23 mouse cellular contexts compared by ENCODE assay signal in the genomic region with DNA sequence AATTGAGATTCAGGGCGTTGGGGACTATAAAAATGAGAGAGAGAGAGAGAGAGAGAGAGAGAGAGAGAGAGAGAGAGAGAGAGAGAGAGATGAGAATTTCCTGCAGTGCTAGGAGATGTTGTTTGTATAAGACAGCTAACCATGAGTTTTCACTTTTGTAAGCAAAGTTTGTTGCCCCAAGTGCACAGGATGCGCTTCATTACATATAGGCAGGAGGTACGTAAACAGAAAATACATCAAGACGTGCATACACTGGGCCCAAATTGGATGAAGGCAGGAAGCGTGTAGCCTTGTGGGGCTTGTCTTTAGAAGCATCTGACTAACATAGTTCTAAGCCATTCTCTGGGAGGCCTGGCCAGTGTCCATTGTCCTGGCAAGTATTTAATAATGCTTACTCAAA. TPM values are rescaled to one million over a fixed set of nuclear protein-coding genes. Genes with fewer than 3 reads are reported as not detected.
A peak's percentile ranks its signal among the peaks of the same experiment; 100 is the strongest.
DNase-seq lines count a peak whose midpoint lies in the region; ATAC-seq lines count a peak whose summit lies in the region.
"Had no signal": no experiment of that assay in that cellular context is flagged by ENCODE, and none has a peak within 500 bp of the region (broad histone marks: within the 10 kb centered on the region; RNA-seq: fewer than 3 reads in every experiment).

No protein-coding gene starts in this region.

- WGBS in midbrain, embryonic 16.5 days: 86% methylated on average over 5 of the region's 5 CpGs

- H3K4me3 ChIP-seq in midbrain, embryonic 16.5 days (ENCODE audit: low read depth, low read length): no peak overlapping the region
- H3K4me3 ChIP-seq: embryonic facial prominence, embryonic 15.5 days; erythroblast, embryonic 14.5 days; forebrain, embryonic 15.5 days; heart, embryonic 10.5 days; hindbrain, embryonic 12.5 days had no signal

- no peaks in the 10 kb centered on the region for H3K9me3 ChIP-seq in midbrain, embryonic 16.5 days (replicated peaks; ENCODE audit: control insufficient read depth, low read length, poor library complexity, severe bottlenecking)
- H3K9me3 ChIP-seq: embryonic facial prominence, embryonic 15.5 days; forebrain, embryonic 15.5 days; heart, embryonic 10.5 days; hindbrain, embryonic 12.5 days had no signal

- H3K4me2 ChIP-seq in midbrain, embryonic 16.5 days (ENCODE audit: low read length): no peak overlapping the region
- H3K4me2 ChIP-seq: embryonic facial prominence, embryonic 15.5 days; forebrain, embryonic 15.5 days; hindbrain, embryonic 12.5 days had no signal

- peak; percentile 56 for DNase-seq in thymus, postnatal 14 days
- no peak for DNase-seq in thymus, adult 18-20 months
- DNase-seq in T-cell, adult 2 months (ENCODE audit: low spot score): peak; percentile 70
- DNase-seq in naive thymus-derived CD4-positive, alpha-beta T cell, adult 2 months (ENCODE audit: low read depth): peak; percentile 77
- DNase-seq in kidney, postnatal 25 days: no peak
- no peak for DNase-seq in kidney, adult 11 months
- DNase-seq: adrenal gland, postnatal 10 days; cerebellum, adult 11 months; cerebellum, adult 8-10 months; cerebellum, postnatal 14 days; embryo, embryonic 11 days; gastrocnemius, postnatal 36 days; heart, adult 11 months; heart, postnatal 10 days; heart, postnatal 4 days had no signal

- no peak overlapping the region for H3K27ac ChIP-seq in midbrain, embryonic 16.5 days (ENCODE audit: low read length)
- H3K27ac ChIP-seq: embryonic facial prominence, embryonic 15.5 days; forebrain, embryonic 15.5 days; heart, embryonic 10.5 days; hindbrain, embryonic 12.5 days had no signal

- H3K27me3 ChIP-seq in midbrain, embryonic 16.5 days (ENCODE audit: control insufficient read depth, insufficient read depth, low read depth, low read length): no peaks in the 10 kb centered on the region
- H3K27me3 ChIP-seq: embryonic facial prominence, embryonic 15.5 days; forebrain, embryonic 15.5 days; hindbrain, embryonic 12.5 days had no signal

- H3K9ac ChIP-seq in midbrain, embryonic 16.5 days (ENCODE audit: low read depth, low read length): no peak overlapping the region
- H3K9ac ChIP-seq: embryonic facial prominence, embryonic 15.5 days; forebrain, embryonic 15.5 days; hindbrain, embryonic 12.5 days had no signal

- no peaks in the 10 kb centered on the region for H3K36me3 ChIP-seq in midbrain, embryonic 16.5 days (ENCODE audit: control insufficient read depth, insufficient read depth, low read length)
- H3K36me3 ChIP-seq: embryonic facial prominence, embryonic 15.5 days; forebrain, embryonic 15.5 days; heart, embryonic 10.5 days; hindbrain, embryonic 12.5 days had no signal

- no peak for ATAC-seq in midbrain, embryonic 16.5 days
- ATAC-seq: forebrain, embryonic 15.5 days; hindbrain, embryonic 16.5 days had no signal

- peaks cover 5% of the 10 kb centered on the region; the same call in 1 of the 2 replicates for H3K4me1 ChIP-seq in midbrain, embryonic 16.5 days (ENCODE audit: control insufficient read depth, insufficient read depth, low read length)
- H3K4me1 ChIP-seq: hindbrain, embryonic 12.5 days had no signal

RNA-seq across cellular contexts. Expression of a gene that starts 25.3 kb away (rescaled TPM):
- 2.9 and 6.4 TPM in 2 replicates for polyA plus RNA-seq in midbrain, embryonic 16.5 days (2015; fragmentation: Nextera tagmentation; extraction: Ambion mirVana)
- polyA plus RNA-seq: erythroblast, embryonic 14.5 days; forebrain, embryonic 11.5 days; hindbrain, embryonic 12.5 days had no signal

RNA-seq across cellular contexts. Expression of a gene that starts 49.0 kb away (rescaled TPM):
- 6.7 and 9.7 TPM in 2 replicates for polyA plus RNA-seq in midbrain, embryonic 16.5 days (2015; fragmentation: Nextera tagmentation; extraction: Ambion mirVana)
- polyA plus RNA-seq: erythroblast, embryonic 14.5 days had no signal

Comparison
In these comparisons a context has a peak if more than half of its experiments do, and no peak if none do; other contexts are left out.
1. DNase-seq: peak in thymus, postnatal 14 days (single experiment), T-cell, adult 2 months (single experiment) and naive thymus-derived CD4-positive, alpha-beta T cell, adult 2 months (single experiment); none in thymus, adult 18-20 months (0 of 2), kidney, postnatal 25 days (0 of 2) and kidney, adult 11 months (single experiment).